Mouse (Mus musculus) forebrain, embryonic 11.5 days (tissue): ENCODE results near the gene Dglucy. TPM values are rescaled to one million over a fixed set of nuclear protein-coding genes. Genes with fewer than 3 reads are reported as not detected.

ENCODE experiments used
- ATAC-seq: fragments of 200-750 bp; cut with Nextera tagmentation; replicated peaks from 2 replicates; pipeline ENCODE4 v1.8.0; 2017; ENCODE audit warnings: moderate TSS enrichment; ENCODE audit not compliant: low FRiP score
- DNase-seq: peaks from one replicate; pipeline ENCODE4 v3.0.0-alpha.2; 2017; ENCODE audit warnings: low spot score
- H3K27ac ChIP-seq: fragments of 300-500 bp; sonication (generic); 2 replicates; pipeline ENCODE4 v1.5.1; 2014; ENCODE audit warnings: low read depth, low read length
- H3K27me3 ChIP-seq: fragments of 300-500 bp; sonication (generic); 2 replicates; pipeline ENCODE4 v1.6.1; 2014; ENCODE audit warnings: mild to moderate bottlenecking, low read length, mixed read lengths; ENCODE audit not compliant: control insufficient read depth, insufficient read depth
- H3K36me3 ChIP-seq: fragments of 300-500 bp; sonication (generic); 2 replicates; pipeline ENCODE4 v1.6.1; 2014; ENCODE audit warnings: mild to moderate bottlenecking, low read length, moderate library complexity, mixed read lengths; ENCODE audit not compliant: control insufficient read depth, insufficient read depth
- H3K4me1 ChIP-seq: fragments of 300-500 bp; sonication (generic); replicated peaks from 2 replicates; pipeline ENCODE4 v1.6.1; 2014; ENCODE audit warnings: low read length, mixed read lengths; ENCODE audit not compliant: control insufficient read depth, insufficient read depth
- H3K4me2 ChIP-seq: fragments of 300-500 bp; sonication (generic); 2 replicates; pipeline ENCODE4 v1.6.1; 2014; ENCODE audit warnings: low read depth, mild to moderate bottlenecking, low read length, moderate library complexity, mixed read lengths; ENCODE audit not compliant: severe bottlenecking
- H3K4me3 ChIP-seq: fragments of 300-500 bp; sonication (generic); 2 replicates; pipeline ENCODE4 v1.5.1; 2014; ENCODE audit warnings: low read depth, low read length
- H3K9ac ChIP-seq: fragments of 300-500 bp; sonication (generic); 2 replicates; pipeline ENCODE4 v1.6.1; 2014; ENCODE audit warnings: low read length
- H3K9me3 ChIP-seq: fragments of 300-500 bp; sonication (generic); 2 replicates; pipeline ENCODE4 v1.6.1; 2016; ENCODE audit warnings: low read length, mixed read lengths; ENCODE audit not compliant: control insufficient read depth
- WGBS: fragments of 180-500 bp; shearing (Covaris S2); extraction: QIAGEN DNeasy Blood & Tissue Kit; methylation state at CpG from one replicate; pipeline ENCODE4 v1.1.7; 2014; 5-methylcytosine and 5-hydroxymethylcytosine counted together
- polyA plus RNA-seq: library from polyadenylated mRNA; unstranded; fragments of >200 nt; fragmentation: Nextera tagmentation; extraction: Ambion mirVana; gene quantifications from 2 replicates; pipeline ENCODE4 v1.2.1, GENCODE M21; 2014

Dglucy gene
- polyA plus RNA-seq, 1 experiment from 2014 or later: 0.87 TPM

DNA sequence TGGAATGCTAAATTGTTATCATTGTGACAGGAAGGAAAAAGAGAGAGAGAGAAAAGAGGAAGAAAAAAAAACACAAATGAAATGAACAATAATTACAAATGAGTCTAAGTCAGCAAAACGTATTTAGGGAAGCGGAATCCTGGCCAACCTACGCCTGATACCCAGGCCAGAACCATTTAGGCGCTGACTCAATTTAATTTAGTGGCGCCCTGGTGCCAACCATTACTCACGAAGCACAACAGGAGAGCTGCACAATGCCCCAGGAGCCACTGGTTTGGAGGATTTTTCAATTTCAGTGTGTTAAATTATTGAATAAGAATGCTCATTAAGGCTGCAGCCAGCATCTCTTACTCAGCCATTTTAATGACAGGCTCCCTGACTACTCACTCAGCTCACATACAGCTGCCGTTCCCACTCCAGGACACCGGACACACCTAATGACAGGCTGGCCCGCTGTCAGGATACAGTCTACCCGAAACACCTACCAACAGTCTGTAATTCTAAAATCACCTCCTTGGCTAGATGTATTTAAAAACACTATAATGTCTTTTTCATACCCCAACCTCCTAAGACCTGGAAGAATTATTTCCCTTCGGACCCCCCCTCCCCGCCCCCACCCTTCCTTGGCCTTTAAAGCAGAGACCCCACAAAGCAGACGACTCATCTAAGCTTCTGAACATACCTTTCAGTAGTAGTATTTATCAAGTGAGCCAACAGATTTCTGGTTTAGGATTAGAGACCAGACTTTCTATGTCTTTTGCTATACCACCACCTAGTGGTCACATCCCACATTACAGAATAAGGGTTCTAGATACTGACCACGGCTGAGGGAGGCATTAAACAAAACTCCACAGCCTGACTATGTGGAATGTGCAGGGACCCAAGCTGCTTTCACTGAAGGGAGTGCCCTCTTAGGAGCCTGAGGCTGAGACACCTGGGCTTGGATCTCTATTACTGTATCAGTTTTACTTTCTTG is 147.1 kb downstream of the Dglucy start:
- ATAC-seq (peak; percentile 66), DNase-seq (no peak)
- Histone ChIP-seq H3K9me3 (no peaks in the 10 kb centered on the region), H3K27me3 (no peaks in the 10 kb centered on the region), H3K4me2 (no peak overlapping the region), H3K4me1 (no peaks in the 10 kb centered on the region), H3K27ac (no peak overlapping the region), H3K4me3 (no peak overlapping the region), H3K9ac (no peak overlapping the region), H3K36me3 (peaks cover 4% of the 10 kb centered on the region; the same call in 1 of the 2 replicates)
- 78% methylated on average over 14 of the region's 14 CpGs for WGBS

GRCm38 (mm10) chr12:100928286-100928685 is 149.4 kb downstream of the Dglucy start:
- DNase-seq (no peak), ATAC-seq (no peak)
- Histone ChIP-seq H3K4me3 (no peak overlapping the region), H3K27me3 (no peaks in the 10 kb centered on the region), H3K27ac (no peak overlapping the region), H3K36me3 (peaks cover 12% of the 10 kb centered on the region; the same call in 1 of the 2 replicates), H3K9me3 (no peaks in the 10 kb centered on the region), H3K9ac (no peak overlapping the region), H3K4me2 (no peak overlapping the region), H3K4me1 (no peaks in the 10 kb centered on the region)
- 95% methylated on average over 9 of the region's 9 CpGs for WGBS

DNA sequence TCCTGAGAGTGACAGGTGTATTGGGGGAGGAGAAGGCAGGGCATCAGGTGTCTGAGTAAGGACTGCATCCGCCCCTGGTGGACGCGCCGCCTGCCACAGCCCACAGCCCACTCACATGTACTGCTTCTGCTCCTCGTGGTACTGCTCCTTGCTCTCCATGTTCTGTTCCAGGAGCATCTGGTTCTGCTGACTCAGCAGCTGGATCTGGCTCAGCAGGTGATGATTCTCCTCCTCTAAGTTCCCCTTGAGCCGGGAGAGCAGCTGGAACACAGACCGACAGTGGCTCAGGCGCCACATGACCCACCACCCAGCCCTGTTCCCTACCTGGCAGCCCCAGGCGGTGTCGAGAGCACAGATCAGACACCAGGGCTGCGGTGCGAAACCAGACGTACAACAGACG is 152.8 kb downstream of the Dglucy start:
- no peak for ATAC-seq
- H3K4me1 ChIP-seq: no peaks in the 10 kb centered on the region
- no peak overlapping the region for H3K9ac ChIP-seq
- no peak overlapping the region for H3K27ac ChIP-seq
- WGBS: 98% methylated on average over 14 of the region's 14 CpGs
- H3K4me3 ChIP-seq: no peak overlapping the region
- DNase-seq: no peak
- H3K4me2 ChIP-seq: no peak overlapping the region
- H3K36me3 ChIP-seq: peaks cover 12% of the 10 kb centered on the region; the same call in 1 of the 2 replicates
- no peaks in the 10 kb centered on the region for H3K27me3 ChIP-seq
- H3K9me3 ChIP-seq: no peaks in the 10 kb centered on the region

GRCm38 (mm10) chr12:100934796-100935195 is 155.9 kb downstream of the Dglucy start:
- no peaks in the 10 kb centered on the region for H3K4me1 ChIP-seq
- H3K4me2 ChIP-seq: no peak overlapping the region
- 91% methylated on average over 5 of the region's 5 CpGs for WGBS
- H3K27ac ChIP-seq: no peak overlapping the region
- H3K9ac ChIP-seq: no peak overlapping the region
- H3K4me3 ChIP-seq: no peak overlapping the region
- no peaks in the 10 kb centered on the region for H3K9me3 ChIP-seq
- no peak for DNase-seq
- peaks cover 9% of the 10 kb centered on the region; the same call in 1 of the 2 replicates for H3K36me3 ChIP-seq
- no peak for ATAC-seq
- H3K27me3 ChIP-seq: no peaks in the 10 kb centered on the region

- ATAC-seq (peak; percentile 40; the same call in 1 of the 2 replicates), DNase-seq (peak; percentile 86)
- Histone ChIP-seq H3K9me3 (no peaks in the 10 kb centered on the region), H3K4me2 (no peak overlapping the region), H3K9ac (no peak overlapping the region), H3K27ac (no peak overlapping the region), H3K27me3 (no peaks in the 10 kb centered on the region), H3K36me3 (peaks cover 8% of the 10 kb centered on the region; the same call in 1 of the 2 replicates), H3K4me1 (no peaks in the 10 kb centered on the region), H3K4me3 (no peak overlapping the region)
- WGBS: 22% methylated on average over 2 of the region's 2 CpGs
Measured at GRCm38 (mm10) chr12:100936116-100936515, 157.3 kb downstream of the Dglucy start.

DNA sequence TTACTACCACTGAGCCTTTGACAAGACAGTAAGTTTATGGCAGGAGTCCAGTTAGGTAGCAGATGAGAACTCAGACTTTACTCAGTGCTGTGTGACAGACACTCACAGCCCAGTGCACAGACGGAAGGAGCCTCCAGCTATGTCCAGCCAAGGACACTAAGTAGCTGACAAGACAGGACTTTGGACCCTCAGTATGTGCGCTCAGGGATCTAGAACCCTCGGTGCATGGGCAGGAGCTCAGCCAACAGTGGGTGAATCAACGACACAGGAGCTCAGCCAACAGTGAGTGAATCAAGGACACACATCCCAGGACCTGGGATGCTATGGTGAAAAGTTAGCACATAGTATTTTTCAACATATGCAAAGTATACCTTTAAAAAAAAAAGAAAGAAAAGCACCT is 157.9 kb downstream of the Dglucy start:
- Histone ChIP-seq H3K27me3 (no peaks in the 10 kb centered on the region), H3K4me1 (no peaks in the 10 kb centered on the region), H3K9me3 (no peaks in the 10 kb centered on the region), H3K9ac (no peak overlapping the region), H3K4me2 (no peak overlapping the region), H3K4me3 (no peak overlapping the region), H3K36me3 (peaks cover 2% of the 10 kb centered on the region; the same call in 1 of the 2 replicates), H3K27ac (no peak overlapping the region)
- WGBS: 85% methylated on average over 4 of the region's 4 CpGs
- ATAC-seq (no peak), DNase-seq (no peak)

- Histone ChIP-seq H3K9ac (no peak overlapping the region), H3K4me1 (no peaks in the 10 kb centered on the region), H3K9me3 (no peaks in the 10 kb centered on the region), H3K4me2 (no peak overlapping the region), H3K36me3 (no peaks in the 10 kb centered on the region; the same call in 1 of the 2 replicates), H3K27me3 (no peaks in the 10 kb centered on the region), H3K27ac (no peak overlapping the region), H3K4me3 (no peak overlapping the region)
- DNase-seq (no peak), ATAC-seq (no peak)
- 81% methylated on average over 21 of the region's 21 CpGs for WGBS
Measured at GRCm38 (mm10) chr12:100937441-100938360, 158.8 kb downstream of the Dglucy start.

GRCm38 (mm10) chr12:100941361-100941760 is 162.5 kb downstream of the Dglucy start:
- WGBS: 87% methylated on average over 3 of the region's 3 CpGs
- Histone ChIP-seq H3K4me3 (no peak overlapping the region), H3K4me1 (no peaks in the 10 kb centered on the region), H3K36me3 (peaks cover 6% of the 10 kb centered on the region; the same call in 1 of the 2 replicates), H3K9ac (no peak overlapping the region), H3K4me2 (no peak overlapping the region), H3K9me3 (no peaks in the 10 kb centered on the region), H3K27ac (no peak overlapping the region), H3K27me3 (no peaks in the 10 kb centered on the region)
- ATAC-seq: no peak
- no peak for DNase-seq
